Mouse (Mus musculus) neural tube, embryonic 12.5 days (tissue): ENCODE measurements around the gene Gfer. TPM values are rescaled to one million over a fixed set of nuclear protein-coding genes. Genes with fewer than 3 reads are reported as not detected.
A peak's percentile ranks its signal among the peaks of the same experiment; 100 is the strongest.
"Not testable (repeated sequence)": the region's sequence is repeated elsewhere in the genome, so short reads cannot be mapped to it uniquely, and the experiment has no call there.

Experiments
- ATAC-seq: fragments of 200-750 bp; cut with Nextera tagmentation; 2 replicates; pipeline ENCODE4 v1.8.0; 2017; ENCODE audit warnings: low read depth, mild to moderate bottlenecking, moderate TSS enrichment, moderate library complexity; ENCODE audit not compliant: low FRiP score
- H3K27ac ChIP-seq: fragments of 300-500 bp; sonication (generic); 2 replicates; pipeline ENCODE4 v1.5.1; 2016
- H3K27me3 ChIP-seq: fragments of 300-500 bp; sonication (generic); replicated peaks from 2 replicates; pipeline ENCODE4 v1.6.1; 2016; ENCODE audit warnings: mild to moderate bottlenecking
- H3K36me3 ChIP-seq: fragments of 300-500 bp; sonication (generic); 2 replicates; pipeline ENCODE4 v1.6.1; 2016; ENCODE audit warnings: mild to moderate bottlenecking
- H3K4me1 ChIP-seq: fragments of 300-500 bp; sonication (generic); 2 replicates; pipeline ENCODE4 v1.6.1; 2016
- H3K4me2 ChIP-seq: fragments of 300-500 bp; sonication (generic); replicated peaks from 2 replicates; pipeline ENCODE4 v1.6.1; 2016; ENCODE audit warnings: mild to moderate bottlenecking
- H3K4me3 ChIP-seq: fragments of 300-500 bp; sonication (generic); 2 replicates; pipeline ENCODE4 v1.5.1; 2016
- H3K9ac ChIP-seq: fragments of 300-500 bp; sonication (generic); 2 replicates; pipeline ENCODE4 v1.6.1; 2016; ENCODE audit warnings: mild to moderate bottlenecking
- H3K9me3 ChIP-seq: fragments of 300-500 bp; sonication (generic); 2 replicates; pipeline ENCODE4 v1.6.1; 2016; ENCODE audit warnings: mild to moderate bottlenecking
- WGBS: fragments of 180-500 bp; shearing (Covaris S2); methylation state at CpG from one replicate; pipeline ENCODE4 v1.1.7; 2016; 5-methylcytosine and 5-hydroxymethylcytosine counted together
- polyA plus RNA-seq: library from polyadenylated mRNA; unstranded; fragments of >200 nt; fragmentation: Nextera tagmentation; extraction: Ambion mirVana; gene quantifications from 2 replicates; pipeline ENCODE4 v1.2.1, GENCODE M21; 2016

Gene Gfer
- polyA plus RNA-seq, 1 experiment from 2014 or later: 40.2 TPM

- H3K27me3 ChIP-seq, ATAC-seq, H3K9me3 ChIP-seq, H3K27ac ChIP-seq: not testable (repeated sequence)
- WGBS: 2% methylated on average over 11 of the region's 11 CpGs
- peak overlapping the region; percentile 94 for H3K4me2 ChIP-seq
- H3K36me3 ChIP-seq: peaks cover 36% of the 10 kb centered on the region
- H3K4me1 ChIP-seq: peaks cover 35% of the 10 kb centered on the region
- H3K4me3 ChIP-seq: peak overlapping the region; percentile 80
- H3K9ac ChIP-seq: peak overlapping the region; percentile 83
These were observed 24.7 kb upstream of the Gfer start for GRCm38 (mm10) chr17:24720616-24721015.

GRCm38 (mm10) chr17:24719494-24720222, 23.7 kb upstream of the Gfer start:
- Histone ChIP-seq H3K4me1 (peaks cover 35% of the 10 kb centered on the region), H3K4me2 (peak overlapping the region; percentile 94), H3K9me3 (no peaks in the 10 kb centered on the region), H3K27ac (peak overlapping the region; percentile 57; the same call in 1 of the 2 replicates), H3K9ac (peak overlapping the region; percentile 83), H3K27me3 (no peaks in the 10 kb centered on the region), H3K36me3 (peaks cover 36% of the 10 kb centered on the region), H3K4me3 (peak overlapping the region; percentile 80)
- peak; percentile 97 for ATAC-seq
- under 1% methylated on average over 61 of the region's 61 CpGs for WGBS

GRCm38 (mm10) chr17:24718938-24719337, 23.0 kb upstream of the Gfer start:
- WGBS: 60% methylated on average over 5 of the region's 5 CpGs
- not testable (repeated sequence) for H3K9me3 ChIP-seq, ATAC-seq, H3K27ac ChIP-seq, H3K27me3 ChIP-seq
- peak overlapping the region; percentile 83 for H3K9ac ChIP-seq
- peak overlapping the region; percentile 94 for H3K4me2 ChIP-seq
- H3K4me1 ChIP-seq: peaks cover 33% of the 10 kb centered on the region
- H3K4me3 ChIP-seq: peak overlapping the region; percentile 80
- peaks cover 36% of the 10 kb centered on the region for H3K36me3 ChIP-seq

- 0 out of 2 replicates have a peak within 1 kb of the TSS, but pooled peaks have one; percentile 83 for H3K9ac ChIP-seq
- no peak for ATAC-seq
These were observed 22.0 kb upstream of the Gfer start, which contains the start of the genes Rnf151 and Rps2 for GRCm38 (mm10) chr17:24717943-24718342. Rnf151 (minus strand) TSS chr17:24718063. Rps2 (plus strand) TSS chr17:24718116.

GRCm38 (mm10) chr17:24716166-24716682, 20.3 kb upstream of the Gfer start:
- Histone ChIP-seq H3K4me2 (no peak overlapping the region), H3K36me3 (peaks cover 22% of the 10 kb centered on the region), H3K4me3 (no peak overlapping the region), H3K9ac (no peak overlapping the region), H3K4me1 (peaks cover 8% of the 10 kb centered on the region), H3K27me3 (no peaks in the 10 kb centered on the region), H3K27ac (no peak overlapping the region), H3K9me3 (no peaks in the 10 kb centered on the region)
- ATAC-seq: no peak
- 96% methylated on average over 15 of the region's 15 CpGs for WGBS

More at GRCm38 (mm10) chr17:24717943-24718342, 22.0 kb upstream of the Gfer start, which contains the start of the genes Rnf151 and Rps2:
- Histone ChIP-seq H3K4me3 (peak within 1 kb of the TSS; percentile 80), H3K4me1 (peaks cover 24% of the 10 kb centered on the region), H3K4me2 (peak within 1 kb of the TSS; percentile 94), H3K27ac (no peak within 1 kb of the TSS), H3K36me3 (peaks cover 36% of the 10 kb centered on the region), H3K9me3 (no peaks in the 10 kb centered on the region), H3K27me3 (no peaks in the 10 kb centered on the region)
- 93% methylated on average over 4 of the region's 4 CpGs for WGBS

GRCm38 (mm10) chr17:24715556-24715955, 19.6 kb upstream of the Gfer start:
- Histone ChIP-seq H3K4me2 (no peak overlapping the region), H3K9ac (no peak overlapping the region), H3K27ac (no peak overlapping the region), H3K4me3 (no peak overlapping the region), H3K27me3 (no peaks in the 10 kb centered on the region), H3K4me1 (peaks cover 6% of the 10 kb centered on the region; the same call in 1 of the 2 replicates), H3K9me3 (no peaks in the 10 kb centered on the region), H3K36me3 (peaks cover 20% of the 10 kb centered on the region)
- 60% methylated on average over 6 of the region's 6 CpGs for WGBS
- ATAC-seq: no peak

GRCm38 (mm10) chr17:24708646-24709045, 12.7 kb upstream of the Gfer start:
- no peaks in the 10 kb centered on the region for H3K9me3 ChIP-seq
- no peak overlapping the region for H3K4me3 ChIP-seq
- H3K27me3 ChIP-seq: no peaks in the 10 kb centered on the region
- H3K4me1 ChIP-seq: peaks cover 20% of the 10 kb centered on the region
- peaks cover 15% of the 10 kb centered on the region for H3K36me3 ChIP-seq
- no peak overlapping the region for H3K9ac ChIP-seq
- 37% methylated on average over 2 of the region's 2 CpGs for WGBS
- no peak for ATAC-seq
- H3K27ac ChIP-seq: no peak overlapping the region
- peak overlapping the region; percentile 68; the same call in 1 of the 2 replicates for H3K4me2 ChIP-seq

- WGBS: 7% methylated on average over 24 of the region's 24 CpGs
- peak; percentile 51; the same call in 1 of the 2 replicates for ATAC-seq
These were observed 12.0 kb upstream of the Gfer start for GRCm38 (mm10) chr17:24707801-24708425.

GRCm38 (mm10) chr17:24706982-24707800, 11.2 kb upstream of the Gfer start, which contains the start of gene Tbl3:
Tbl3 (minus strand) TSS chr17:24707660.
- no peaks in the 10 kb centered on the region for H3K9me3 ChIP-seq
- H3K36me3 ChIP-seq: peaks cover 24% of the 10 kb centered on the region
- no peak within 1 kb of the TSS for H3K27ac ChIP-seq
- no peaks in the 10 kb centered on the region for H3K27me3 ChIP-seq
- H3K4me2 ChIP-seq: peak within 1 kb of the TSS; percentile 68
- WGBS: 4% methylated on average over 32 of the region's 32 CpGs
- H3K4me1 ChIP-seq: peaks cover 20% of the 10 kb centered on the region
- H3K9ac ChIP-seq: peak within 1 kb of the TSS; percentile 72
- ATAC-seq: peak; percentile 81
- peak within 1 kb of the TSS; percentile 80 for H3K4me3 ChIP-seq

More at GRCm38 (mm10) chr17:24707801-24708425, 12.0 kb upstream of the Gfer start:
- H3K36me3 ChIP-seq: peaks cover 17% of the 10 kb centered on the region
- no peaks in the 10 kb centered on the region for H3K9me3 ChIP-seq
- H3K27me3 ChIP-seq: no peaks in the 10 kb centered on the region
- peak overlapping the region; percentile 68 for H3K4me2 ChIP-seq
- peak overlapping the region; percentile 80 for H3K4me3 ChIP-seq
- no peak overlapping the region for H3K27ac ChIP-seq
- peak overlapping the region; percentile 72 for H3K9ac ChIP-seq
- H3K4me1 ChIP-seq: peaks cover 20% of the 10 kb centered on the region

- no peak overlapping the region for H3K9ac ChIP-seq
These were observed 9.9 kb upstream of the Gfer start for GRCm38 (mm10) chr17:24705821-24706220.

GRCm38 (mm10) chr17:24701251-24701650, 5.3 kb upstream of the Gfer start:
- 90% methylated on average over 9 of the region's 9 CpGs for WGBS
- H3K4me1 ChIP-seq: peaks cover 27% of the 10 kb centered on the region
- H3K27me3 ChIP-seq: no peaks in the 10 kb centered on the region
- no peak overlapping the region for H3K4me3 ChIP-seq
- H3K36me3 ChIP-seq: peaks cover 52% of the 10 kb centered on the region
- H3K4me2 ChIP-seq: no peak overlapping the region
- no peak overlapping the region for H3K9ac ChIP-seq
- no peak for ATAC-seq
- H3K9me3 ChIP-seq: no peaks in the 10 kb centered on the region
- H3K27ac ChIP-seq: no peak overlapping the region

More at GRCm38 (mm10) chr17:24705821-24706220, 9.9 kb upstream of the Gfer start:
- Histone ChIP-seq H3K4me2 (peak overlapping the region; percentile 68; the same call in 1 of the 2 replicates), H3K36me3 (peaks cover 37% of the 10 kb centered on the region), H3K27me3 (no peaks in the 10 kb centered on the region), H3K4me1 (peaks cover 20% of the 10 kb centered on the region), H3K4me3 (no peak overlapping the region), H3K9me3 (no peaks in the 10 kb centered on the region), H3K27ac (no peak overlapping the region)
- WGBS: 89% methylated on average over 3 of the region's 3 CpGs
- ATAC-seq: no peak
